ENCODE assay signal across 7 mouse cellular contexts in the genomic region with DNA sequence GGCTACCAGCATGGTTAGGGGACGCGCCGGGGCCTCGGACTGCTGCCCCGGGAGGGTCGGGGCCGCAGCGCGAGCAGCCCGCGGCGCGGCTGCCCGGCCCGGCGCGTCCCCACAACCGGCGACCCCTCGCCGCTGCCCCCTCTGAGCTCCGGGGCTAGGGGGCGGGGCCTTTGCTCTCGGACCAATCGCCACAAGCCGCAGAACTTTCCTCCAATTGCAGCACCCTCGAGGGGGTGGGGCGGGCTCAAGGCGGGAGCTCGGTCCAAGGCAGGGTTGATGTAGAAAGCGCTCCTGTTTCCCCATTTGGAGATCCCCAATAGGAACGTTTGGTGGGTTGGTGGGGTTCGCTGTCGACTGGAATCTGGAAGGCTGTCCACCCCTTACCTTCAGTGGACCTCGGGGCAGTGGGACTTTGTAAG. TPM values are rescaled to one million over a fixed set of nuclear protein-coding genes. Genes with fewer than 3 reads are reported as not detected.
A peak's percentile ranks its signal among the peaks of the same experiment; 100 is the strongest.
DNase-seq lines count a peak whose midpoint lies in the region; ATAC-seq and TF ChIP-seq lines count a peak whose summit lies in the region.

A gene (minus strand): TSS at position 186 of the 419 bp plus-strand sequence.

- TF ChIP-seq POLR2A in cortical plate, adult 2 months (IDR thresholded peaks at IDR 0.05; ENCODE audit: extremely low read depth, insufficient read depth, low read length), result no peak

- H3K4me3 ChIP-seq in cortical plate, adult 2 months (ENCODE audit: insufficient read depth, low read length), result peak within 1 kb of the TSS; percentile 41

- intact Hi-C loops in gastrocnemius, postnatal 14 days (cut with DNase I; ENCODE audit: low total_unique reads), result loop anchor here (5.0 kb wide), 1 partner anchor 65 kb away; no protein-coding TSS in a partner anchor
- intact Hi-C loops in left cerebral cortex, postnatal 25 days (cut with DNase I), result loop anchor here (1.0 kb wide), 1 partner anchor 24 kb away; a partner anchor contains a TSS

- H3K4me1 ChIP-seq in cortical plate, adult 2 months (ENCODE audit: control insufficient read depth, insufficient read depth, low read length), result peaks cover 3% of the 10 kb centered on the region; the same call in 1 of the 2 replicates

- ATAC-seq in megakaryocyte-erythroid progenitor cell, adult 5-6 weeks (replicated peaks; ENCODE audit: low FRiP score, low TSS enrichment, poor library complexity, severe bottlenecking), result peak; percentile 62

- DNase-seq in adipocyte (ENCODE audit: low spot score), result peak; percentile 78
- DNase-seq in gastrocnemius, postnatal 14 days, result peak; percentile 92
- peak; percentile 90 for DNase-seq in induced T-regulatory cell, adult 2 months (ENCODE audit: low read depth)
- DNase-seq in left cerebral cortex, postnatal 25 days (ENCODE audit: low spot score in 2 of 2), result peak in 1 of 2 experiments; percentile 74
- DNase-seq in right cerebral cortex, postnatal 25 days, result peak; percentile 77

- H3K27ac ChIP-seq in cortical plate, adult 2 months (ENCODE audit: insufficient read depth, low read length), result peak within 1 kb of the TSS; percentile 82; the same call in 1 of the 2 replicates

- no peak for TF ChIP-seq CTCF in cortical plate, adult 2 months (IDR thresholded peaks at IDR 0.05; ENCODE audit: extremely low read depth, insufficient read depth, low read length)

RNA-seq across cellular contexts. Expression of the gene that starts here (rescaled TPM):
- polyA plus RNA-seq in cortical plate, adult 2 months (2012; rRNA removed), result 134 and 141 TPM in 2 replicates
- total RNA-seq in gastrocnemius, postnatal 14 days (2021), result 10 to 100 TPM; 46.6 to 60.9 TPM
- 10 to 100 TPM; 72.5 to 86.7 TPM for total RNA-seq in left cerebral cortex, postnatal 25 days (2021)
- total RNA-seq in megakaryocyte-erythroid progenitor cell, adult 5-6 weeks (2014; fragmentation: Nextera tagmentation), result 20.6 and 22.9 TPM in 2 replicates
- total RNA-seq in megakaryocyte-erythroid progenitor cell, adult 5-6 weeks (2017), result 11.3 and 15.5 TPM in 2 replicates
